Mouse (Mus musculus) forelimb bud, embryonic 11.5 days (tissue): Measurements from ENCODE around the gene Cpsf7.
"Not testable (repeated sequence)": the region's sequence is repeated elsewhere in the genome, so short reads cannot be mapped to it uniquely, and the experiment has no call there.

Experiments used
- DNase-seq: peaks from one replicate; pipeline ENCODE4 v3.0.0-alpha.2; 2012; ENCODE audit warnings: low read depth, low spot score

The Cpsf7 gene

DNA sequence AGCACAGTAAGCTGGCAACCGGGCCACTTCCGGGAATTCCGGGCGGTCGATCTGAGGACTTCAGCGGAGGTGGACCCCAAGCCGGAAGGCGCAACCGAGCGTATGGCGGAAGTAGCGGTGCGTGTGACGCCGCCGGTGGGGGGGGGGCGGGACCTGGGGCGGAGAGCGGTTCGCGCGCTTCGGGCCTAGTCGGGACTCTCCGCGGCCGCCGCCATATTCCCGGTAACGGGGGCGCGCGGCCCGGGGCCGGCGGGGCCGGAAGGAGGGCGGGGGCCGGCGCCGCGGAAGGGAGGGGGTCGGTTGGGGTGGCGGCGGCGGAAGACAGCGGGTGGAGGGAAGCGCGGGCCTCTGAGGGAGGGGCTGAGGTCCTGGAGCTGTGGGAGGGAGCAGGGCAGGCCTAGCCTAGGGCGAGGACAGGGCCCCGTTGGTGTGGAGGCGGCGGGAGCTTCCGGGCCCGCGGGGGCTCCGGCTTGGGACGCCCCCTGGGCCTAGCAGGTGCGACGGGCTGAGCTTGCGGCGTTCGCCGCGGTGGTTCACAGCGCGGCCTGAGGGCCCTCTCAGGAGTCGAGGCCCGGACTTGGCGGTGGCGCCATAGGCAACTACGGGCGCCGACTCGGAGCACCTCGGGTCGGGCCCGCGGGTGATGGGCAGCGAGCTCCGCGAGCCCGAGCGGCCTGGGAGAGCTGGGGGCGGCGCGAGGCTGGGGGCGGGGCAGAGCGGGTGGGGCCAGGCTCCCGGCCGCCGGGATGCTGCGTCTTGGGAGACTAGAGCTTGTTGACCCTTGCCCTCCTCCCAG lies at the start of gene Cpsf7:
TSS of gene Cpsf7 (plus strand) at position 161 of the 796 bp plus-strand sequence.
- DNase-seq = peak; percentile 93

DNA sequence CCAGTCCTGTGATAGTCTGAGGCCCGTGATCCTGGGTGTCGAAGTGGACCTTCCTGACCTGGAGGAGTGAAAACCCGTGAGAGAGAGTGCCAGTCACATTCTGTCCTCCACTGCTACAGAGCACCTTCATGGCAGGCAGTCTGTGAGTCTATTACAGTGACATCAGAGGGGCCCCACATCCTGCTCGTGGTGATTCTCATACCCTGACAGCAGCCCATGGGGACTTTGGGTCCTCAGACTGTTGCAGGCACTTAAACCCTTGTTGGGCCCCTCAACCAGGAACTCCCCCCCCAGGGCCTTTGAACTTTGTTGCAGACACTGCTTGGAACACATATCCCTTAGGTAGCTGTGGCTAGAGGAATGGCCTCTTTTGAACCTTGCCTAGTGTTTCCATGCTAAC lies 45.5 kb upstream of the Cpsf7 start:
- no peak for DNase-seq

DNA sequence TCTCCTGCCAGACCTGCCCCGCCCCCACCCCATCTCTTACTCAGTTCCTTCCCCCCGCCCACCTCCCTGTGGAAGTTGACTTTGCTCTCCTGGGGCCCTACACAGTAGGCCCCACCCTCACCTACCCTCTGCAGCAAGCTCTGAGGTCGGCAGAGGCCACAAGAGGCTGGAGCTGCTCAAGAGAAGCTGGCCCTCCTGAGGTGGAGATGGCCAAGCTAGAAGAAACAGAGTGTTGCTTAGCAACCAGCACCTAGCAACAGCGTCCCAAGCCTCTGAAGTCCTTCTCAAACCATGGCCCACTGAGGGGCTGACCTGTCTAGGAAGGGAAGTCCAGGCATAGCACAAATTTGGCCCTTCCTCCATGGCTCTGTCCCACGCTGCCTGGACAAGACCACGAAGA lies 42.4 kb upstream of the Cpsf7 start, which contains the start of gene Ppp1r32:
TSS of gene Ppp1r32 (minus strand) at position 226 of the 400 bp plus-strand sequence.
- peak; percentile 51 for DNase-seq

GRCm38 (mm10) chr19:10486264-10486738 lies 38.8 kb upstream of the Cpsf7 start:
- peak; percentile 81 for DNase-seq

- DNase-seq = no peak
These were observed 29.4 kb upstream of the Cpsf7 start for GRCm38 (mm10) chr19:10495670-10496069.

GRCm38 (mm10) chr19:10496976-10497375 lies 28.1 kb upstream of the Cpsf7 start:
- no peak for DNase-seq

GRCm38 (mm10) chr19:10497512-10498160 lies 27.4 kb upstream of the Cpsf7 start:
- DNase-seq = no peak

DNA sequence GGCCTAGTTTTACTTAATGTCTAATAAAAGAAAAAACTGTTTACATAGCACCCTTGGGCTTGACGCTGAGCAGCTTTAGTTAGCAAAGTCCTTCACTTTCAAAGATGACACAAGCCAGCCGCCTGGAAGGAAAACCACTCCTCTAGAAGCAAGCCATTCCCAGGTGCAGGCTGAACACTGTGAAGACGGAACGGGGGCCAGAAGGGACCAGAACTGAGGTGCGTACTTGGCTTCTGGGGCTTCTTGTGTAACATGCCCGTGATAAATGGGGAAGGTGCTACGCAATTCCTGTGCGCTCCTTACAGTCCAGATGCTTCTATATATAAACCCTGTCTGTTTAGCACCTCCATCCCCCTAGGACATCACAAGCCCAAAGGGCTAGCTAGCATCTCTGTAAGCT lies 24.5 kb upstream of the Cpsf7 start:
- DNase-seq = no peak

DNA sequence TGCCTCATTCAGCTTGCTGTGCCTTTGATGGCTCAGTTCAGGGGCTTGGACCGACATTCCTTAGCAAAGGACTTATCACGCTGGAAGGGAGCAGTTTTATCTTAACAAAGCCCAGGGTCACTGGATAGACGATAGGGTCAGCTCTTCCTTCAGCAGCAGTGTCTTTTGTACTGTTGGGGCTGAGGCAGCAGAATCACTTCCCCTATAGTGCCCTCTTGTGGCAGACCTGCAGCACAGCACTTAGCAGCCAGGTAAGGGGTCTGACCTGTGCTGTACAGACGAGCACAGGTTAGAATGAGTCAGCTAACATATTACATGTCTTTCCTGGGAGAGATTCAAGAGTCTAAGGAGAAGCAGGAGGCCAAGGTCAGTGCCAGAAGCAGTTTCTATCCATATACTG lies 22.5 kb upstream of the Cpsf7 start:
- peak; percentile 58 for DNase-seq

GRCm38 (mm10) chr19:10510759-10511330 lies 14.2 kb upstream of the Cpsf7 start:
- no peak for DNase-seq

DNA sequence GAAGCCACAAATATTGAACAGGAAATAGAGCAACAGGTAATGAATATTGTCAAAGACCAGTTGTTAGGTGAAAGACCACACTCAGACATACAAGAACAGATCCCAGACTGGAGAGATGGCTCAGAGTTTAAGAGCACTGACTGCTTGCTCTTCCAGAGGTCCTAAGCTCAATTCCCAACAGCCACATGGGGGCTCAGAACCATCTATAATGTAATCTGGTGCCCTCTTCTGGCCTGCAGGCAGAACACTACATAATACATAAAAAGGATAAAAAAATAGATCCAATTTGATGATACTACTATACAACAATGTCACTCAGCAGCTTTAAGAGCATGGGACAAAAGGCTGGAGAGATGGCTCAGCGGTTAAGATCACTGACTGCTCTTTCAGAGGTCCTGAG lies 4.7 kb upstream of the Cpsf7 start:
- DNase-seq = peak; percentile 28

DNA sequence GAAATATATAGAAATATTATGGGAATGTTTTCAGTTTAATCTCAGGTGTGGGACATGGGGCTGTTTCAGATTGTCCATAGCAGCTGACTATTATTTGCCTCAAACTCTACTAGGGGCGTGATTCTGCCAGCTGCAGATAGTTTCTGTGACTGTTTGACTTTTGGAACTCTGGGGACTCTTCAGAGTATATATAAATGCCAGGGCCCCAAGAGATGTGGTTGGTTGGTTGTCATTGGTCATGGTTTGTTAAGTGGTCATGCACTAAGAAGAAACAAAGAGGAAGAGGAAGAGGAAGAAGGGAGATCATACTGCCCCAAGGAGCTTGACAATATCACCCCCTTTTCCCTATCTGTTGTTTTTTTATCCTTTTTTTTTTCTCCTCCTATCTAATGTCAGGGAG lies 3.1 kb upstream of the Cpsf7 start:
- no peak for DNase-seq

- DNase-seq = no peak
These were observed 1.5 kb upstream of the Cpsf7 start for GRCm38 (mm10) chr19:10523483-10524080.

GRCm38 (mm10) chr19:10524784-10525105 lies 321 bp upstream of the Cpsf7 start:
- DNase-seq = no peak

- peak; percentile 64 for DNase-seq
These were observed 844 bp downstream of the Cpsf7 start, which contains the start of gene Sdhaf2 for GRCm38 (mm10) chr19:10525910-10526309. TSS of gene Sdhaf2 (minus strand) at chr19:10526142.

GRCm38 (mm10) chr19:10530082-10530481 lies 5.0 kb downstream of the Cpsf7 start:
- no peak for DNase-seq

DNA sequence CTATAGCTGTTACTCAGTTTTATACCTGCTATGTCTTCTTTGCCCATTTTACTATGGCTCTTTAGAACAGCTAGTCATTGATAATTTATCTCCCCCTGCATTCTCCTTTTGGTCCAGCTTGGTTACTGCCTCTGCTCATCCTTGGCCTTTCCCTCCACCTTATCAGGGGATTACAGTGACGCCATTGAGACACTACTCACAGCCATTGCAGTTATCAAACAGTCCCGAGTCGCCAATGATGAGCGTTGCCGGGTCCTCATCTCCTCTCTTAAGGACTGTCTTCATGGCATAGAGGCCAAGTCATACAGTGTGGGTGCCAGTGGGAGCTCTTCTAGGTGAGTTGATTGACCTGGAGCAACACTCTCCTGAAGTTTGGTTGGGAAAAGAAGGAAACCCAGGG lies 14.4 kb downstream of the Cpsf7 start:
- no peak for DNase-seq

DNA sequence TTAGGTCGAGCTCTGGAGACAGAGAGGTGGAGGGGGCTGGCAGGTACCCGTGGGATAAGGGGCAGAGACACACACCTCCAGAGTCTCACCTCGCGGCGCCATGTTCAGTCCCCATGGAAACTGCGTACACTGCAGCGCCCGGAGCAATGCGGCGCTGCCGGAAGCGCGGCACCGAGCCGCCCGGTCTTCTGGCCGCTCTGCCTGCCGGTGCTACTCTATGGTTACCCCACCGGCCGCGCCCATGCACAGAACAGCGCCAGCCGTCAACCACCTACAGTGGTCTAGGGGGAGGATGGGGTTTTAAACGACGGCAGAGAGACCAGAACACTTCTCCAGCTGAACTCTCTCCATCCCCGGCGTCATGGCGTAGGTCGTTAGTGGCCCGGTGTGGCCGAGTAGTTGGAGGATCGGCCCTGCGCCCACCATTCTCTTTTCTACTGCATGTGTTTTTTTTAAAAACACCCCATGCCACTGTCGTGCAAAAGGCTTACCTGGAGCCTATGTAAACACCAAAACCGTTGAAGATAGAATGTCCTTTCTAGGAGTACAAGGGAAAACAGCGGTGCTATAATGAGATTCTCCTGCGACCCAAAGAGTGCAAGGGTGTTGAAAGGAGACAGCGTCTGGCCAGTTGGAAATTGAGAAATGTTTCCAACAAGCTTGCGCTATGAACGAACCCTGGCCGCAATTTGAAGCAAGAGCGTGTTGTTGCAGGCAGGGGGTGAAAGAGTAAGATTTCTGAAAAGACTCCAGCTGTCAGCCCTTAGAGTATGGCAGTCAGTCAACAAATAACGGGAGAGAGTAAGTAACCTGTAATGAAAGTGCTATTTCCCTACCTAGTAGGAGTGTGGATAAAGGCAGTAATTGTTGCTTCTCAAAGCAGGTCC lies 30.8 kb downstream of the Cpsf7 start, which contains the start of gene Tmem216:
TSS of gene Tmem216 (minus strand) at position 615 of the 887 bp plus-strand sequence.
- DNase-seq = peak; percentile 78

- DNase-seq = no peak
These were observed 31.9 kb downstream of the Cpsf7 start for GRCm38 (mm10) chr19:10557001-10557400.

DNA sequence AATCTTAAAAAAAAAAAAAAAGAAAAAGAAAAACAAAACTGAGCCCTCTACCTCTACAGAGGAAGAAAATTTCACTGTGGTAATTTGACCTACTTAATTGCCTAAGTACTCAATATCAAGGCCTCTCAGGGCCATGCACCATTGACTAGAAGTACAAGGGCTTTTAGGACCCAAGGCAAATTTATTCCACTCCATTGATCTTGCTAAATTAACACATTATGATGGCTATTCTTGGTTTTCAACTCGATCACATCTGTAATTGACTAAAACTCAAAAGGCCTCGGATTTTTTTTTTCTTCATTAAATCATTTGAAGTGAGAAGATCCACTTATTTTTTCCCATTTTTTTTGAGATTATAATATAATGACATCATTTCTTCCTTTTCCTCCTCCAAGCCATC lies 32.4 kb downstream of the Cpsf7 start:
- DNase-seq = no peak

GRCm38 (mm10) chr19:10557837-10558375 lies 32.8 kb downstream of the Cpsf7 start:
- not testable (repeated sequence) for DNase-seq
